Comparison of ENCODE assay signal across 31 mouse cellular contexts in the genomic region with DNA sequence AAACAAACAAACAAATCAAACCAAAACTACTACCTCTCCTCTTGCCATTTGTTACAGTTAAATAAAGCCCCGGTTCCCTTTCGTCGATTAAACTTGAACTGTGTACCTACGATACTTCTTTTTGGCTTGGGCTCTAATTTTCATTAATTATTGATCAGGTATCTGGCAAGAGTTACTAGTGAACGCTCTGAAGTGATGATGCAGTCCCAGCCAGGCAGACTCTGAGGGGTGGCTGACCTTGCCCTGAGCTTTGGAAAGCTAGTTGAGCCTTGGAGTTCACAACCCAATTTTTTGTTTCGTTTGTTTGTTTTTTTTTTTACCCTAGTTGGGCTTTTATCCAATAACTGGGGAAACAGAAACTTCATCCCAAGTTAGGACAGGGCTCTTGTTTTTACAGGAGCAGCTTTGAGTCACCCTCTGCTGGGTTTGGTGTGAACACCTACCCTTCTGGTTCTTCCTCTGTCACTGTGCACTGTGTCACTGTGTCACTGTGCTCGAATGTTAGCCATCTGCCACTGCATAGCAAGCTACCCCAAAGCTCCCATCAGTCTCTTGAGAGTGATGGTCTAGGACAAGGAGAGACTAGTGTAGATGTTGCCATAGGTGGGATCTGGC.
DNase-seq lines count a peak whose midpoint lies in the region; ATAC-seq lines count a peak whose summit lies in the region.
"Had no signal": no experiment of that assay in that cellular context is flagged by ENCODE, and none has a peak within 500 bp of the region (broad histone marks: within the 10 kb centered on the region; RNA-seq: fewer than 3 reads in every experiment).

No protein-coding gene starts in this region.

- H3K4me1 ChIP-seq in kidney, embryonic 16.5 days (ENCODE audit: insufficient read depth, low read length), result no peaks in the 10 kb centered on the region
- no peaks in the 10 kb centered on the region for H3K4me1 ChIP-seq in liver, embryonic 15.5 days (replicated peaks)
- H3K4me1 ChIP-seq: forebrain, embryonic 15.5 days; hindbrain, embryonic 13.5 days; lung, embryonic 15.5 days; midbrain, embryonic 10.5 days had no signal

- H3K4me3 ChIP-seq in kidney, embryonic 16.5 days (ENCODE audit: low read length), result no peak overlapping the region
- H3K4me3 ChIP-seq in liver, embryonic 15.5 days (replicated peaks), result no peak overlapping the region
- H3K4me3 ChIP-seq: embryonic facial prominence, embryonic 12.5 days; forebrain, embryonic 15.5 days; hindbrain, embryonic 13.5 days; left cerebral cortex, adult 2 months; limb, embryonic 12.5 days; lung, embryonic 15.5 days; midbrain, embryonic 10.5 days; midbrain, embryonic 15.5 days had no signal

- H3K27ac ChIP-seq in kidney, embryonic 16.5 days (ENCODE audit: low read length), result no peak overlapping the region
- H3K27ac ChIP-seq in liver, embryonic 15.5 days (replicated peaks), result peak overlapping the region; percentile 51
- H3K27ac ChIP-seq: embryonic facial prominence, embryonic 12.5 days; hindbrain, embryonic 13.5 days; left cerebral cortex, adult 2 months; limb, embryonic 12.5 days; lung, embryonic 15.5 days; midbrain, embryonic 10.5 days; midbrain, embryonic 15.5 days; stomach, postnatal 0 days had no signal

- 69% methylated on average over 7 of the region's 7 CpGs for WGBS in kidney, embryonic 16.5 days
- WGBS in liver, embryonic 15.5 days (ENCODE audit: insufficient replicate concordance), result 64% methylated on average over 7 of the region's 7 CpGs

- H3K9ac ChIP-seq in kidney, embryonic 16.5 days (replicated peaks; ENCODE audit: low read length), result no peak overlapping the region
- no peak overlapping the region for H3K9ac ChIP-seq in liver, embryonic 15.5 days
- H3K9ac ChIP-seq: embryonic facial prominence, embryonic 12.5 days; forebrain, embryonic 15.5 days; hindbrain, embryonic 13.5 days; limb, embryonic 12.5 days; lung, embryonic 15.5 days; midbrain, embryonic 15.5 days had no signal

- H3K36me3 ChIP-seq in kidney, embryonic 16.5 days (ENCODE audit: insufficient read depth, low read length), result no peaks in the 10 kb centered on the region
- no peaks in the 10 kb centered on the region for H3K36me3 ChIP-seq in liver, embryonic 15.5 days (replicated peaks)
- H3K36me3 ChIP-seq: embryonic facial prominence, embryonic 12.5 days; forebrain, embryonic 15.5 days; hindbrain, embryonic 13.5 days; limb, embryonic 12.5 days; lung, embryonic 15.5 days; midbrain, embryonic 10.5 days; midbrain, embryonic 15.5 days had no signal

- peak; percentile 72 to 90 for DNase-seq in kidney, adult 8-10 months
- peak; percentile 12 for DNase-seq in ES-CJ7 (ENCODE audit: low read depth, low spot score)
- peak; percentile 95 for DNase-seq in kidney, adult 9 months
- DNase-seq in spleen, postnatal 14 days (ENCODE audit: low spot score in 2 of 2), result no peak
- no peak for DNase-seq in ovary, postnatal 14 days (ENCODE audit: low spot score)
- DNase-seq: adrenal gland, postnatal 10 days; B cell, adult 2 months; cerebellum, adult 11 months; cerebellum, adult 9-10 months; cerebellum, postnatal 36 days; gastrocnemius, postnatal 25 days; heart, adult 11 months; heart, postnatal 4 days; right cerebral cortex, adult 18-20 months; spleen, adult 18-20 months; thymus, adult 18-20 months; thymus, postnatal 25 days had no signal

- no peak for ATAC-seq in kidney, embryonic 16.5 days (ENCODE audit: low FRiP score, low TSS enrichment)
- peak; percentile 68 for ATAC-seq in liver, embryonic 15.5 days (ENCODE audit: insufficient read depth)
- ATAC-seq: activated CD4-positive, CD25-positive, alpha-beta regulatory T cell, adult 4 months; forebrain, embryonic 15.5 days; intestine, embryonic 16.5 days; midbrain, embryonic 15.5 days had no signal

- H3K9me3 ChIP-seq in kidney, embryonic 16.5 days (ENCODE audit: low read length), result 0 out of 2 replicates have a peak, but pooled peaks cover under 1% of the 10 kb centered on the region
- no peaks in the 10 kb centered on the region for H3K9me3 ChIP-seq in liver, embryonic 15.5 days (replicated peaks)
- H3K9me3 ChIP-seq: embryonic facial prominence, embryonic 12.5 days; forebrain, embryonic 15.5 days; hindbrain, embryonic 13.5 days; lung, embryonic 15.5 days; midbrain, embryonic 15.5 days had no signal

- no peaks in the 10 kb centered on the region for H3K27me3 ChIP-seq in kidney, embryonic 16.5 days (ENCODE audit: insufficient read depth, low read length)
- H3K27me3 ChIP-seq in liver, embryonic 15.5 days, result no peaks in the 10 kb centered on the region
- H3K27me3 ChIP-seq: embryonic facial prominence, embryonic 12.5 days; forebrain, embryonic 15.5 days; hindbrain, embryonic 13.5 days; limb, embryonic 12.5 days; lung, embryonic 15.5 days; midbrain, embryonic 15.5 days had no signal

- no peak overlapping the region for H3K4me2 ChIP-seq in kidney, embryonic 16.5 days (replicated peaks; ENCODE audit: low read depth, low read length)
- H3K4me2 ChIP-seq in liver, embryonic 15.5 days, result no peak overlapping the region
- H3K4me2 ChIP-seq: embryonic facial prominence, embryonic 12.5 days; forebrain, embryonic 15.5 days; heart, embryonic 11.5 days; hindbrain, embryonic 13.5 days; limb, embryonic 12.5 days; lung, embryonic 15.5 days; midbrain, embryonic 15.5 days had no signal

Comparison
In these comparisons a context has a peak if more than half of its experiments do, and no peak if none do; other contexts are left out.
1. DNase-seq: peak in kidney, adult 8-10 months (2 of 2), ES-CJ7 (single experiment) and kidney, adult 9 months (single experiment); none in spleen, postnatal 14 days (0 of 2) and ovary, postnatal 14 days (single experiment).